Mouse (Mus musculus) cerebellum, adult 2 months (tissue): Measurements from ENCODE around the gene Vmn1r199. TPM values are rescaled to one million over a fixed set of nuclear protein-coding genes. Genes with fewer than 3 reads are reported as not detected.
"Not testable (repeated sequence)": the region's sequence is repeated elsewhere in the genome, so short reads cannot be mapped to it uniquely, and the experiment has no call there.

ENCODE experiments used
- DNase-seq, 2 experiments: peaks; one replicate each; pipeline ENCODE4 v3.0.0; 2021
- H3K27ac ChIP-seq: fragments of 200-500 bp; 2 replicates; pipeline ENCODE4 v1.5.1; 2012; ENCODE audit warnings: low read length, control low read depth, inconsistent platforms; ENCODE audit not compliant: insufficient read depth
- H3K27me3 ChIP-seq: fragments of 200-500 bp; 2 replicates; pipeline ENCODE4 v1.6.1; 2012; ENCODE audit warnings: inconsistent platforms, mild to moderate bottlenecking, low read length, moderate library complexity; ENCODE audit not compliant: control insufficient read depth, insufficient read depth
- H3K4me1 ChIP-seq: fragments of 200-500 bp; 2 replicates; pipeline ENCODE4 v1.6.1; 2011; ENCODE audit warnings: low read length; ENCODE audit not compliant: control insufficient read depth, insufficient read depth
- H3K4me3 ChIP-seq: fragments of 200-500 bp; replicated peaks from 2 replicates; pipeline ENCODE3; 2011; ENCODE audit warnings: mild to moderate bottlenecking, low read depth, low read length, control low read depth; ENCODE audit not compliant: insufficient read depth
- CTCF ChIP-seq: fragments of 200-500 bp; IDR thresholded peaks from 2 replicates; pipeline ENCODE4 v1.5.1; 2011; ENCODE audit warnings: low read depth, mild to moderate bottlenecking, control low read depth, low read length, moderate library complexity, borderline replicate concordance; ENCODE audit not compliant: insufficient read depth
- POLR2A ChIP-seq: fragments of 200-500 bp; IDR thresholded peaks from 2 replicates; pipeline ENCODE4 v1.6.1; 2011; ENCODE audit warnings: low read length, control low read depth, borderline replicate concordance; ENCODE audit not compliant: insufficient read depth
- WGBS: fragments of 180-500 bp; shearing (Covaris S2); methylation state at CpG from one replicate; pipeline ENCODE4 v1.1.7; 2018; 5-methylcytosine and 5-hydroxymethylcytosine counted together
- polyA plus RNA-seq: library from polyadenylated mRNA; depleted of rRNA; stranded (reverse); fragments of >200 nt; gene quantifications from 2 replicates; pipeline ENCODE4 v1.2.3, GENCODE M21; 2012; rRNA removed

The Vmn1r199 gene
- polyA plus RNA-seq, result not detected in 2 replicates

GRCm38 (mm10) chr13:22379518-22379917 lies at the start of gene Vmn1r199:
Gene Vmn1r199 (plus strand): TSS chr13:22379818.
- H3K4me1 ChIP-seq, result no peaks in the 10 kb centered on the region
- no peak for DNase-seq
- H3K4me3 ChIP-seq, result no peak within 1 kb of the TSS
- no peak within 1 kb of the TSS for H3K27ac ChIP-seq
- TF ChIP-seq CTCF (no peak), POLR2A (no peak)
- 66% methylated on average over 2 of the region's 2 CpGs for WGBS
- H3K27me3 ChIP-seq, result no peaks in the 10 kb centered on the region

- Histone ChIP-seq H3K27ac (no peak overlapping the region), H3K4me3 (no peak overlapping the region), H3K27me3 (no peaks in the 10 kb centered on the region), H3K4me1 (no peaks in the 10 kb centered on the region)
- no peak for TF ChIP-seq POLR2A
- TF ChIP-seq CTCF, result no peak
- DNase-seq, result no peak
- 71% methylated on average over 2 of the region's 2 CpGs for WGBS
Observed at GRCm38 (mm10) chr13:22333269-22333668, 46.3 kb upstream of the Vmn1r199 start.

GRCm38 (mm10) chr13:22335565-22335964 lies 44.1 kb upstream of the Vmn1r199 start:
- DNase-seq, result no peak
- TF ChIP-seq POLR2A (no peak), CTCF (no peak)
- no peak overlapping the region for H3K27ac ChIP-seq
- H3K4me3 ChIP-seq, result no peak overlapping the region
- no peaks in the 10 kb centered on the region for H3K27me3 ChIP-seq
- no peaks in the 10 kb centered on the region for H3K4me1 ChIP-seq
- WGBS, result 93% methylated on average over 1 of the region's 1 CpGs

- Histone ChIP-seq H3K4me1 (no peaks in the 10 kb centered on the region), H3K27me3 (no peaks in the 10 kb centered on the region), H3K27ac (no peak within 1 kb of the TSS), H3K4me3 (no peak within 1 kb of the TSS)
- TF ChIP-seq CTCF, result no peak
- TF ChIP-seq POLR2A, result no peak
- DNase-seq, result no peak
- WGBS, result 44% methylated on average over 1 of the region's 1 CpGs
Observed at GRCm38 (mm10) chr13:22350064-22350463, 29.6 kb upstream of the Vmn1r199 start, which contains the start of gene Vmn1r198. Gene Vmn1r198 (plus strand): TSS chr13:22350364.

- 80% methylated on average over 1 of the region's 1 CpGs for WGBS
- no peaks in the 10 kb centered on the region for H3K27me3 ChIP-seq
- no peak overlapping the region for H3K4me3 ChIP-seq
- no peaks in the 10 kb centered on the region for H3K4me1 ChIP-seq
- H3K27ac ChIP-seq, result no peak overlapping the region
- TF ChIP-seq CTCF (no peak), POLR2A (no peak)
- DNase-seq, result no peak
Observed at GRCm38 (mm10) chr13:22350813-22351212, 28.8 kb upstream of the Vmn1r199 start.

GRCm38 (mm10) chr13:22381128-22381527 lies 1.5 kb downstream of the Vmn1r199 start:
- H3K4me3 ChIP-seq, H3K4me1 ChIP-seq, H3K27me3 ChIP-seq, H3K27ac ChIP-seq, DNase-seq: not testable (repeated sequence)
- 41% methylated on average over 3 of the region's 3 CpGs for WGBS

- Histone ChIP-seq H3K27me3 (no peaks in the 10 kb centered on the region), H3K27ac (no peak overlapping the region), H3K4me1 (no peaks in the 10 kb centered on the region), H3K4me3 (no peak overlapping the region)
- 71% methylated on average over 3 of the region's 3 CpGs for WGBS
- DNase-seq, result no peak
- TF ChIP-seq CTCF (no peak), POLR2A (no peak)
Observed at GRCm38 (mm10) chr13:22383401-22383800, 3.8 kb downstream of the Vmn1r199 start.

- 87% methylated on average over 1 of the region's 1 CpGs for WGBS
- no peak for DNase-seq
- Histone ChIP-seq H3K27ac (no peak overlapping the region), H3K27me3 (no peaks in the 10 kb centered on the region), H3K4me1 (no peaks in the 10 kb centered on the region), H3K4me3 (no peak overlapping the region)
- no peak for TF ChIP-seq CTCF
- no peak for TF ChIP-seq POLR2A
Observed at GRCm38 (mm10) chr13:22387050-22387449, 7.4 kb downstream of the Vmn1r199 start.
